Mouse (Mus musculus): Measurements from ENCODE around the gene 1600014C10Rik.

GRCm38 (mm10) chr7:38218631-38219367 is 35.8 kb downstream of the 1600014C10Rik start:
- TF ChIP-seq CTCF (conservative IDR thresholded peaks at IDR 0.05; ENCODE audit: low read length) (no peak), POU5F1 (IDR thresholded peaks at IDR 0.05; ENCODE audit: borderline replicate concordance, low read length) (no peak)
